Mouse (Mus musculus) ovary, postnatal 14 days (tissue): ENCODE results near the gene Adamts1.

ENCODE experiments used
- DNase-seq: peaks from one replicate; pipeline ENCODE4 v3.0.0; 2022; ENCODE audit warnings: low spot score

The Adamts1 gene

DNA sequence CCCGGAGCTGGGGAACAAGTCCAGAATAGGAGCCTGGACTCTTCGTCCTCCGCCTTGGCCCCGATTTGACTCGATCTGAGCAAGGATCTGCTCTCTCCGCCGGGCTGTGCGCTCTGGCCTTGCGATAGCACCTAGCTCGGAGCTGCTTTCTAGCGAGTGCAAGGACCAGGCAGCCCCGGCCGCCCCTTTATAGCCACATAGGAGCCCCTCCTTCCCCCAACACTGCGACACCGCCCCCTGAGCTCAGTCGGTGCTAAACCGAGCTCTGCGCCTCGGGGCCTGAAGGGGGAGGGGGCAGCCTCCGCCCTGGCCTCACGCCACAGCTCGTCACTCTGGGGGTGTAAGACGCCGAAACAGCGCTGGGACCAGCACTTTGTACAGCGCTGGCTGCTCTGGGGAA is at the start of gene Adamts1:
TSS of gene Adamts1 (minus strand) at position 160 of the 400 bp plus-strand sequence.
- peak; percentile 83 for DNase-seq

DNA sequence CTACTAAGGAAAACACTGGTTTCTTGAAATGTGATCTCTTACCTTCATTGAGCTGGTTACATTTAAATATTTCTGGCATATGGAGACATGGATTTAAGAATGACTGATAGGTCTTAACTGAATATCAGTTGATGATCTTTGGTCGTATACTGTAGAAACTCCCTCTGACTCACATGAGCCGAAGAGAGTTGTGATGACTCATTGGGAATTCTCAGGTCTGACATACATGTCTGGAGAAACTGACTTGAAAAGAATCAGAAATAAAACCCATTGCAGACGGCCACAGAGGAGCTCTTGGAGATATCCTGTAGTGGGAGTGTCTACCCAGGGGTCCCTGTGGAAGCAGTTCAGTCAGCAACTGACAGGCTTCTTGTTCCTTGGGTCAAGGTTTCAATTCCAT is 24.2 kb upstream of the Adamts1 start:
- no peak for DNase-seq

DNA sequence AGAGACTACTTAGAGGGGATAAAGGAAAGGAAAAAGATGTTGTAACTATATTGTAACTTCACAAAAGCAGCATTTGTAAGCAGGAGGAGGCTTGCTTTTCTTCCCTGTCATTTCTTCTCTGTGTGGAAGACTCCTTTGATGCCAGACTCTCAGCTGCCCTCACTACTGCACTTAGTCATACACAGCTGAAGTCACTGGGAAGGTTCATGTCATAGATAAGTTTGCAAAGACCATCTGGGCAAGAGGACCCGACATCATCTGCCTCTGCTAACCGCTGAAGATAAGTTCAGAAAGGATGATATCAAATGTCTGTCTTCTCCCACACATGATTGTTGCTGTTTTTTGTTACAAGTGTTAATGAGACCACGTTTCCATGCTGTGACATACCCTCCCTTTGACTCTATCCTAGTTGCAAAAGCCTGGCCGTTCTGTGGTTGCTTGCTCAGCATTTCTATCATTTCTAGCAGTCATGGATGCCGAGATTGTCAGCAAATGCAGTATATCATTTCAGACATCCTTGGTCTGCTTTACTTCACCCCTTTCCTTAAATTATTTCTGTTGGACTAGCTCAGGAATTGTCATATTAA is 19.5 kb upstream of the Adamts1 start:
- no peak for DNase-seq

DNA sequence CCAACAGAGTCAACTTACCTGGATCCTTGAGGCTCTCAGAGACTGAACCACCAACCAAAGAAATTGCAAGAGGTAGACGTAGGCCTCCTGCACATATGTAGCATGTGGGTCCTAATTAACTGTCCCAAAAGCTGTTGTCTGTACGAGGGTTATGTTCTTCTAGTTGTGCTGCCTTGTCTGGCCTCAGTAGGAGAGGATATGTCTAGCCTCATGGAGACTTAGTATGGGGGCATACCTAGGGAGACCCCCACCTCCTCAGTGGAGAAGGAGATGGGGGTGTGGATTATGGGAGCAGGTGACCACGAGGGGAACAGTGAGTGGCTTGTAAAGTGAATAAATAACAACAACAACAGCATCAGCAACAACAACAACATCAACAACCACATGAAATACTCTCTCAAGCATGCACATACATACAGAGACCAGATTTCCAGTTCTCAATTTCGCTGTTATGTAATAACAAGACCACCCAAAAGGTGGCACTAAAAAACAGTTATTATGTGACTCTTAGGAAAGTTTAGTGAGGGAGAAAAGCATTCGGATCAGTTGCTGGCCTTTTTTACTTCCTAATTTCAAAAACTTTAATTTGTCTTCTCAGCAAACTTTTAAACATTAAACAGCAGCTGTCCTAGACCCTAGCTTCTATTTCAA is 17.0 kb upstream of the Adamts1 start:
- DNase-seq = no peak

DNA sequence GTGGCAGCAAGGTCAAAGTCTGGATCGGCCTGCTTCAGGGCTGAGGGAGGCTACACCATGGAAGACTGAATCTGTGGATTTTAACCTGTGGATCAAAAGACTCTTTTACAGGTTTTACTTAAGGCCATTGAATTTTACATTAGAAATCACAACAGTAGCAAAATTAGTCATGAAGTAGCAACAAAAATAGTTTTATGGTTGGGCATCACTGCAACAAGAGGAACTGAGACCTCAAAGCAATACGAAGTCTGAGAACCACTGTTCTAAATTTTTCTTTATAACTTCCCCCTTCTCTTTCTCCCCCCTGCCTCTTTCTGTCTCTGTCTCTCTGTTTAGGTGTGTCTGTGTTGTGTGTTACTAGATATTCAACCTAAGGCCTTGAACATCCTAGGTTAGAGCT is 11.2 kb upstream of the Adamts1 start:
- no peak for DNase-seq

DNA sequence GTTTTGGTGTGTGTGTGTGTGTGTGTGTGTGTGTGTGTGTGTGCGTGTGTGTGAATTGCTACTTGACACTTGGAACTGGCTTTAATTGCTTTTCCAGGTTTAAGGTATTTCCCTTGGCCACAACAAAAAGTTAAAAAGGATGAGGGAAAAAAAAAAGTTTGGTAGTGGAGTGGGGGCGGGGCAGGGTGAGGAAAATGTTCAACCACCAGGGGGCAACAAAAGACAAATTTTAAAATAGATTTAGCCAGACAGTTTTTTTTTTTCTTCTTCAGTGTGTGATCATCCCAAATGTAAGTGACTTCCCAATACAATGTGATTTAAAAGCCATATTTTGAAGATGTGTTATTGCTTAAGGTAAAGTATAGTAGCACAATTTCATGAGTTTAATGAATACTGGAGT is 4.7 kb upstream of the Adamts1 start:
- peak; percentile 67 for DNase-seq

DNA sequence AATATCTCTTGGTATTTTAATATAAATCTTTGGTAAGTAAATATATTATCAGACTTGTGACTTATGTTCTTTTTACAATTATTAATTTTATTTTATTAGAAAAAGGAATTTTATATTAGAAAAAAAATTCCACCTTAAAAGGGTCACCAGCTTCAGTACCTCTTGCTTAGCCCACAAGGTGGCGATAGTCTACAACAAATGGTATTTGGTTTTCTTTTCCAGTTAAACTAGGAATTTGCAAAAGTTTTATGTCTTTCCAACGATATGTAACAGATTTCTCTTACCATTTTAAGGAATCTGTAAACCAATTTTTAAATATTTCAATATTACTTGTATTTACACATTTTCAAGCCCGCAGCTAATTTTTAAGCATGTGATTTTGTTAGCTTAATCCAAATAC is 4.2 kb upstream of the Adamts1 start:
- DNase-seq = peak; percentile 59

DNA sequence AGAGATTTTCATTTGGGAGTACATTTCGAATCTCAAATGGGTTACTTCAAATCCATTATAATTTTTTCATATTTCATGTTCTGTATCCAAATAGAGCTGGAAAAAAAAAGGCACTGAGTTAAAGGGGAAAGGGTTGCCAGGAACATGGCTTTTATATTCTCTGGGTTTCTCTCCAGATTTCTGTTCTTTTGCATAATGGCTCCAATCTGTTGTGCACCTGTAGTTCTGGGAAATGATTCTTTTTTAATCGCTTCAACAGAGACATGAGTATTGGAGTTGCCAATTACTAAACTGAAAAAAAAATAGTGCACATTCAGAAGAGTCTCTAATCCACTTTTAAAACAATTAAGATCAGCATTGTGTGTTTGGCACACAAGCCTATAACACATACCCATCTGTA is 2.7 kb upstream of the Adamts1 start:
- DNase-seq = no peak

DNA sequence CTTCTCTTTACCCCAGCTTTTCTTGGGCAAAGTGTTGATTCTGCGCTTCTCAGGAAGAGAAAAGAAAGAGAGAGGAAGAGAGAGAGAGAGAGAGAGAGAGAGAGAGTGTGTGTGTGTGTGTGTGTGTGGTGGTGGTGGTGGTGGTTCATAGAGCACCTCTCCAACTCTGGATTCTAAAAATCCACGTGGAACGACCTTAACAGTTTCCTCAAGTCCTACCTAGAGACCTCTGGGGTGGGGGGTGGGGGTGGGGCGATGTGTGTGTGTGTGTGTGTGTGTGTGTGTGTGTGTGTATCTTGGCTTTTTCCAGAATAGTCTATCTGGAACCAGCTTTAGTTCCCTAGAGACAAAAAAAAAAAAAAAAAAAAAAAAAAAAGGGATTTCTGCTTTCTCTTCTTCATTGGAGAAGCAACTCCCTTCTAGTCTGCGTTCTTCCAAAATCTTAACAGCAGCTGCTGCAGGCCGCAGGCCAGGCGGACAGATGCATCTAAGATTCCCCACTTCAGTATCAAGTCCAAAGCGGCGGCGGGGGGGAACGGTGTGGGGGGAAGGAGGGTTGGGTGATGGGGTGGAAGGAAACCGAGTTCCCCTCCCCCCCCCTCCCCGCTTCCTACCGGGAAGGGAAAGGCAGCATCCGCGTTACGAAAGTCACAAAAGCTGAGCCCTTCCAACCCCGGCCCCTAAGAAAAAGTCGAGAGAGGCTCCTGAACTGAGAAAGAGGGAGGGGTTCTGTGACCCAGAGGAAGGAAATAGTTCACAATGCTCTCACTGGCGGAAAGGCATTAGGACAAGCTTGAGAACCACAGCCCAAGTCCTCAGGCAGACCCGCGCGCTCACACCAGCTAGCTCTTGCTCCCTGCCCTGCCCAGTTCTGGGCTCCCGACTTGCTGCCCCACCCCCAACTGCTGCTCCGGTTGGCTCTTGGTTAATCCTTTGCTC is 969 bp upstream of the Adamts1 start:
- DNase-seq = peak; percentile 70

DNA sequence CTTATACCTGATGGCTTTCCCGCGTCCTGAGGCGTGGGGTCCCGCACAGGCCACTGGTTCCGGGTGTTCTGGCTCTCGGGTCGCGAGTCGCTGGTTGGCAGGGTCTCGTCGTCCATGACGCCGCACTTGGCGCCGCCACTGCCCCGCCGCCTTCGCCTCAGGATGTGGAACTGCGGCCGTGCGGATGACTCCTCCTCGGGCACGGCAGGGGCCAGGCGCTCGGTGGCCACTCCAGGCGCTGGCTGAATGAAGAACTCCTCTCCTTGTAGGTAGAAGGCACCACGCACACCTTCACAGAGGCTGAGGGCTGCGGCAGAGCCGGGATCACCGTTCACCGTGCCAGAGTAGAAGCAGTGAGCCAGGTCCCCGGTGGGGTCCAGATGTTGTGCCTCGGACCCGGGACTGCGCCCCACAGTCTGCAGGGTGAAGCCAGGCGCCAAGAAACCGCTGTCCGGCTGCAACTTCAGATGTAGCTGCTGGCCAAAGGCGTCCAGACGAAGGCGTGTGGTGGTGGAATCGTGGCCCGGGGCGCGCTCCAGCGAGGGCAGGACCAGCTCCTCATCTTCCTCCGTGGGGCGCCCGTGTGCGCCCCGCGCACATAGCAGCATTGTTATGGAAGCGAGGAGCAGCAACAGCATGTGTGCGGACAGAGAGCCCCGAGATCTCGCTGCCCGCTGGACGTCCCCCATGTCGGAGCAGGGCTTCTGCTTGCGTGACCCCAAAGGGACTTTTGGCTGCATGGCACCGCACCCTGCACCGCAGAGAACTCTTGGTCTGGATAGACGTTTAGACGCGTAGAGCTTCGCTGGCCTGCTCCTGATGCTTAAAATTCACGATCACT is 722 bp downstream of the Adamts1 start:
- DNase-seq = peak; percentile 31

DNA sequence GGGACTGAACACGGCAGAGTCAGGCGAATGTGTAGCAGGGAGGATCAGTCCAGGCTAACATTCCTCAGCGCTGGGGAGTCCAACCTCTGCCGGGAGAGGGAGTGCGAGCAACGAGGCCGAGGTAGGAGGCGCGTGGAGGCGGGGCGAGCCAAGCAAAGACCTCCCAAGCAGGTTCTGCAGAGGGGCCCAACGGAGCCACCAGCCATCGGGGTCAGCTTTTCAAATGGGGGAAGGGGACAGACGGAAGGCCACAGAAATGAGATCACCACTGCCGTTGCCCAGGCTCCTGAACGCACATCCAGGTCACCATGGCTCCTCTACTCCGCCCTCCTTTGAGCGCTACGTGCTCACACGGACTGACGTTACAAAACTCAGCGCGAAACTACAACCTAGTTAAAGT is 1.7 kb downstream of the Adamts1 start:
- DNase-seq = peak; percentile 64

DNA sequence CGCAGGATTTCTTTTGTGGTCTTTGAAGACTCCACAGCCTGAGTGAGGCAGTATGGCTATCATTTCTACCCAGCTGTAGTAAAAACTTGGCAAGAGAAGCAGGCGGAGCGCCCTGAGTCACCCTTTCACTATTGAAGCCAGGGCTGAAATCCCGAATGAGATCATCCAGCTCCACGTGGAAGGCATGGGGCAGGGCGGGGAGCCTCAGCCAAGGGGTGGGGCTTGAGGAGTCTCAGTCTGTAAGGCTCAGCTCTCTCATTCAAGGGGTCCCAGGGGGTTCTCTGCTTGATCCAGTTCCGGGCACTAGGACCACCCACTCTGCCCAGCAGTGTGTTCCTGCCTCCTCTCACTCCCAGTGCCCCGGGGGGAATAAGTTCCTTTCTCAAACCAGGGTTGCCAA is 2.2 kb downstream of the Adamts1 start:
- DNase-seq = peak; percentile 75

DNA sequence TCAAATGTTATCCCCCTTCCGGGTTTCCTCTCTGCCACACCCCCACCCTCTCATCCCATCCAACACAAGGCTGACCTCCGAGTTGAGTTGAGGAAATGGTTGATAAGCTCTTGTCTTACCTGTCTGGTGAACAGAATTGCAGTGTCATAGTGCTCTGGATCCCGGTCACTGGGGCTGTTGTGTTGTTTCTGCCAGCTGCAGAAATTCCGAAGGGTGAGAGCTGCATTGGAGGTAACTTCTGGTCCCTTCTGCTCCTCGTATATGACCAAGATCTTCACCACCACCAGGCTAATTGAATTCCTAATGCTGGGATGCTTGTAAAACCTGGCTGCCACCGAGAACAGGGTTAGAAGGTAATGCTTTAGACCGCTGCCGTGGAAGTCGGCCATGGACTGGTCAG is 2.9 kb downstream of the Adamts1 start:
- DNase-seq = no peak

DNA sequence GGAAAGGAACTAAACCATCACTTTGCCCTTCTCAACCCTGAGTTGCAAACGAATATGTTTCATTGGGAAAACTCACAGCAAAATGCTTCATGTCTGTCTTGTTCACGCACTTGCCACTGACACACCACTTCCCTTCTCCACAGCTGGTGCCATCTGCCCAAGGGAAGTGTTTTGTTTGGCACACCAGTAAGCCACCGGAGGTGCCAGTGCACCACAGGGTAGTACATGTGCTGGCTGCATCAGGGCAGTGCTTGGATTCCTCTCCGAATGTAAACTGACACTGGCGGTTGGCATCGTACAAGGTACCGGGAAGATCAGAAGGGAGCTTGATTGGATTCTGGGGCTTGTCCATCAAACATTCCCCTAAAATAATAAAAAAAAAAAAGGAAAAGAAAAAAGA is 4.6 kb downstream of the Adamts1 start:
- no peak for DNase-seq

DNA sequence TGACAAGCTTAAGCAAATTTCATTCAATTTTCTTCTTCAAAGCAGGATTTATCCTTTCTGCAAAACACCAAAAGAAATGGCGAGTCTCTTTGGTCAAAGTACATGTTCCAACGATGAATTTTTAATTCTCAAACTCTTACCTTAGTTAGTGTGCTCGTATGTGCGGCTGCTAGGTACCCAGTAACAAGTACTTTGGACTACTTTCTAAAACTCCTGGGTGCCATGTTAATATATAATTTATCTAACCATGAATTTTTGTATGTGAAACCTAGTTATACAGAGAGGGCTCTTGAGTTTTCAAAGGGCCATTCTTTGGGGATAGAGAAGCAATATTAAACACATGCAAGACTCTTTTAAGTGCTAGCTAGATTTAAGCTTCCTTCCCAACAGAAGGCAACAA is 5.8 kb downstream of the Adamts1 start:
- no peak for DNase-seq

DNA sequence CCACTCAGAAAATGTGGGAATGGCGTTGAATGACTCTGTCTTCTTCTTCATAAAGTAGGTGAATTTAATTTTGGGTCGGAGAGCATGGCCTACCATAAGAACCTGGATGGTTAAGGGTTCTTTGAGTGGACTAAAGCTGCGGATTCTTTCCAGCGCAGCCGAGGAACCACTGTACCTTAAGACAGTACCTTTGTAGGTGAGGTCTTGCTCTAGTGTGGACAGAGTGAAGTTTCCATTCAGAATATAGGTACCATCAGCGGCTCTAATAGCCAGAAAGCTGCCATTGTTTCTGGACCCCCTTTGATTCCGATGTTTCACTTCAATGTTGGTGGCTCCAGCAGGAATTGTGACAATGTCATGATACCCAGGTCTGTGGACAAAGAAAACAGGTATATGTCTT is 7.2 kb downstream of the Adamts1 start:
- no peak for DNase-seq

DNA sequence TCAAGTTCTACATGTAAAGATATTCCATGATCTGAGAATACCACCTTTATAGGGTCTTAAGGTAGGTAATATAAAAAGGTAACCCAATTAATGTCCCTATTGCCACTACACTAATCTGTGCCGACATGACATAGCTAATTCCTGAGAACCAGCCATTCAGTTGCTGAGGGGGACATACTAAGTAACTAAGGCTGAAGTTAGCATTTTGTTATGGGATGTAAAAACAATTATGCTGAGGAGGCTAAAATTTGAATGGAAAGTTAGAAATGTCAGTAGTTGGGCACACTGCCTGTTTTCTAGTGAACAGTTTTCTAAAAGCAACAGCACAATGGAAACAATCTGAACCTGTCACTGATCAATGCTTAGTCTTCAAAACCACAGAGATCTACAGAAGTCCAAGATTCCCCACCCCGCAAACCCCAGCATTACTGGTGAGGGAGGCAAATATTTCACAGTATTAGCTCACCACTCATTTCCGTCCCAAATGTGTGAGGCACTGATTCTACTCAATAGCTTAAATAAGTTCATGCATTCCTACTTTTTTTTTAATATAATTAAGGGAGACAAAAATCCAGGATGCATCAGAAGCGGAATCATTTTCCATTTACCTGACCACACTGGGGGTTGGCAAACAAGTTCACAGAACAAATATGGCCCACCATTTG is 9.6 kb downstream of the Adamts1 start:
- DNase-seq = no peak

DNA sequence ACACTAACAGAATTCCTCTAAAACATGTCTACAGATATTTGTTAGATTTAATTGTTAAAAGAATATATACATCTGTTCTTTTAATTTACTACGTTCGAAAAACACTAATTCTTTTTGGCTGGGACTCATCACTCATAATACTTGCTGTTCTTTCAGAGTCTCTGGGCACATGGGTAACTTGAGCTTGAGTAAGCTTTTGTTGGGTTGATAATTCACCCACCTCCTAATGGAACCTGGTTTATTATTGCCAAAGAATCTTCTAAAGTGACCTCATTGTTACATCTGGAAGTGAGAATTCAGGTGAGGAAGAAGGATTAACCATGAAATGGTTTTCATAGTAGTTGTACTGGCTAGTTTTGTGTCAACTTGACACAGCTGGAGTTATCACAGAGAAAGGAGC is 21.8 kb downstream of the Adamts1 start:
- no peak for DNase-seq

DNA sequence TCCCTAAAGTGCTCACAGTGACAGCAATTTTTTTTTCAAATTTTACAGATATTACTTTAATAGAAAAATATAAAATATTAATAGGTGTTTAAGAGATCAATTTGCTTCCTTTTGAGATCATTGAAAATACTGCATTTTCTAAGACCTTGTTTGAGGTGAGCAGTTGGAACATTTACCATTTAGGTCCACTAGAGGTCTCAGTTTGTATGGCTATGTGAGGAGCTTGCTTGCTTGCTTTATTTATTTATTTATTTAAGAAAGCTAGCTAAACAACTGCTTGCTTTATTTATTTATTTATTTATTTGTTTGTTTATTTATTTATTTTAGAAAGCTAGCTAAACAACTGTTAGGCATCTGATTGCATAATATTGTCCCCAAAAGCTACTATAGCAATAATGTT is 23.1 kb downstream of the Adamts1 start:
- no peak for DNase-seq

DNA sequence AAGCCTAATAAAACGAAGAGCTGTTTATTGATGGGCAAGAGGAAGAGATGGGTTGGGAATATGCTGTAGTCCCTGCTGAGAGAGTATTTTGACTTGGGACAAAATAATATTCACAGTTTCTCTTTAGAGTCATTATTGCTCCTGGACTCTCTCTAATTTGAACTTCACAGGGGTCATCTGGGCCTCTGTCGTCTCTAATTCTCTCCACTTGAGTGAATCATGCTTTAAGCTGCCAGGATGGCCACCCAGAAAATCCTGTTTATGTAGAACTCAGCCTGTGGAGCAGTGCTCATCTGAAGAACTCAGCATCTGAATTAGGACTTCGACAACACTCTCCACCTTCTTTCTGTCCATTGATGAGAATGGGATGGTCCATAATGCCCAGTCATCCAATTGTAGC is 30.6 kb downstream of the Adamts1 start:
- no peak for DNase-seq

DNA sequence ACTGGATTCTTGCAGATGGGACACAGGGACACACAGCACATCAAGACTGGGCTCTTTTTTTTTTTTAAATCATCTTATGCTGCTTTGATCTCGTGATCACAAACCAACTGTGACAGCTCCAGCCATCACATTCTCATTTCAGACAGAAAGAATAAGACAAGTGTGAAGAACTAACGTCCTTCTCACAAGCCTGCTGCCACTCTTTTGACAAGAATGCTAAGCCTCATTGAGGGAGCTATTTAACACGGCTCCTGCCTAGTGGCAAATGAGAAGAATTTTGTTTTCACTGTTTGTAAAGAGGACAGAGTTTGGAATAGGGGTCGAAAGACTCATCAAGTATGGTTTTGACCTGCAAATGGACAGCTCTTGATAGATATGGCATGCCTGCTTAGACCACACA is 35.6 kb downstream of the Adamts1 start:
- no peak for DNase-seq

DNA sequence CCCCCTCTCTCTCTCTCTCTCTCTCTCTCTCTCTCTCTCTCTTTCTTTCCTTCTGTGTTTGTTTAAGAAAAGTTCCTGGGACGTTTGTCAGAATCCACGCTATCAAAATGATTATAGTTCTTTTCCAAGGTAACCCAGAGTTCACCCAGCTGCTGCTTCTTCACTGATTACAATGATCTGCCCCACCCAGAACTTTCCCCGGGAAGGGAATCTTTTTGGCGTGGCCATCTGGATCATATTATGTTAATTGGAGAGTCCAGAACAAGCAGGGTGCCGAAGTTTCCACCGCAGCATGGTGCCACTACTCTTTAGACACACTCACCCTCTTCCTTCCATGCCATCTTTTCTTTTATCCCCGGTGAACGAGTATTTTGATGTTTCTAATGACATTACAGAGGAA is 37.2 kb downstream of the Adamts1 start:
- no peak for DNase-seq
